Mouse (Mus musculus): ENCODE results near the gene Elmo1. TPM values are rescaled to one million over a fixed set of nuclear protein-coding genes. Genes with fewer than 3 reads are reported as not detected.
"Not testable (repeated sequence)": the region's sequence is repeated elsewhere in the genome, so short reads cannot be mapped to it uniquely, and the experiment has no call there.

Elmo1 gene
- total RNA-seq, 2 experiments from 2014 or later, result 8.3 to 15.0 TPM

DNA sequence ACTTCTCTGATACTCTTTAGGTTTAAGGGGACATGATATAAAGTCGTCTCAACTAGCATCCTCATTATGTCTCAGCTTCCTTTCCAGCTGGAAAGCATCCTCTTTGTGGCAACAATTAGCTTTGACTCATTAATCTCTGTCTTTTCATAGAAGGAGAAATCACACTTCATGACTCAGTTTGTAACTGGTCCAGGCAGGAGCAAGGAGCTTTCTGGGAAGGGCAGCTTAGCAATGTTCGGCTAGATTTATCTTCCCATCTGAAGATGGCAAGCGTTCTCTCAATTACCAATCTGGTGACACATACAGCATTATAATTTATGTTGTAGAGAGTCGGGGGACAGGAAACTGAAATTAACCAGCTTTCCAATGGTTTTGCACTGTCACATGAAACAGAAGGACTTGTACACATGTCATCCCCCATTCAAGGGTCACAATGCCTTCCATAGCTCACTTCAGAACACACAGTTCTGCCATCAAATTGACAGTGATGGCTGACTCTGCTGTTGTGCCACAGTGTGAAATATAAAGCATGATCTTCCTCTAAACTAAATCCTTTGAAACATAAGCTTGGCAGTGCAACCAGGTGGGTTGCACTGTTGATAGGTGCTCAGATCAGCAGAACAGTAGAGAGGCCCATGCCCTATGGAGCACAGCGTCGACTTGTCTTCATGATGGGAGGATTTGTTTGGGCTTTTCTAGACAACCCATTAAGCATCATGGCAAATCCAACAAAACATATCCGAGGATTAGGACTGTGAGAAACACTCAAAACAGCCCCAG, 532.9 kb downstream of the Elmo1 start:
- no peak for ATAC-seq (replicated peaks; ENCODE audit: low FRiP score, poor library complexity, severe bottlenecking)

DNA sequence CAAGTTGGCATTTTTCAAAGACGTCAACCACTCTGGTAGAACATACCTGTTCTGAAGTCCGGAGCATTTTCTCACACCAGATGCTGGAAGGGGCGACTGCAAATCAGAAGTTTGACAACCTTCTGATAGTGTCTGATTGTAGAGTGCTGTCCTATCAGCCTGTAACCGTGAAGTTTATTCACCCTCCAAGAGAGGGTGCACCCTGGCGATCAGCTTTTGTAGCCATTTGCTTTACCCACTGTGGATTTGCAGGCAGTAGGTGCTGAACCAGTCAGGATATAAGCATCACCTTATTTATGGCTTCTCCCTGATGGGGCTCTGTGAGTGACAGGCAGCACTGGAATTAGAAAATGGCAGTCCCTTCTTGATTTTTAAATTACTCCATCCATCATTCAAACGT, 537.4 kb downstream of the Elmo1 start:
- no peak for ATAC-seq (replicated peaks; ENCODE audit: low FRiP score, poor library complexity, severe bottlenecking)

DNA sequence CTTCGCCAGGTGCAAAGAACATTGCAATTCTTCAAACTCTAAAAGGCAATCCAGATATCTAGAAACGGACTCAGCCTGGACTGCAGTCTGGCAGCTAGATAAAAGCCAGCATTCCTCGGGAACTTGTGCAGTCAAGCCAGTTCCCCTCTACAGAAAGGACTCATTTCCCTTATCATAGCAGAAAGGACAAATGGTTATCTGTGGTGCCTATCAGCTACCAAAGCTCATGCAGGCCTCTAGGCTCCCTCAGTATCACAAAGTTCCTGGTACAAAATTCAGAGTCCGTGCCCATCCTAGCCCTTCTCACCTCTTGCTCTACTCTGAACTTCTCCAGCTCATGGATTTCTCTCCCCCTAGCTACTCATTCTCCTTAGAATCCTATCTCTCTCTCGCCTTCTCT, 542.1 kb downstream of the Elmo1 start:
- ATAC-seq (replicated peaks; ENCODE audit: low FRiP score, poor library complexity, severe bottlenecking), result no peak

DNA sequence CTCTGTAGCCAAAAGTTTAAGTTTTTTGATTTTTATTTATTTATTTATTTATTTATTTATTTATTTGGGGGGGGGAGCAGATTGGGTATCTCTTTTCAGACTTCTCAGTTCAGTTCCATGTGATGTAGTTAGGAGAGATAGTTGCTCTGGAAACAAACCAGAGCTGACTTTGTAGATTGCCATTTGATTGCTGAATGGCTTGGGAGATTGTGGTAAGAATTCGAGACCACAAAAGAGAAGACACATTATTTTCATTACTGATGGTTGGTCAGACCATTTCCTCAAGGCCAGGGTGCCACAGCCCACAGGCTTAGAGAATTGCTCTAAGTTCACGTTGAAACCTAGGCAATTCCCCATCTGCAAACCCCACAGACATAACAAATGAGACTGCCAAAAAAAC, 544.3 kb downstream of the Elmo1 start:
- ATAC-seq (replicated peaks; ENCODE audit: low FRiP score, poor library complexity, severe bottlenecking), result not testable (repeated sequence)

DNA sequence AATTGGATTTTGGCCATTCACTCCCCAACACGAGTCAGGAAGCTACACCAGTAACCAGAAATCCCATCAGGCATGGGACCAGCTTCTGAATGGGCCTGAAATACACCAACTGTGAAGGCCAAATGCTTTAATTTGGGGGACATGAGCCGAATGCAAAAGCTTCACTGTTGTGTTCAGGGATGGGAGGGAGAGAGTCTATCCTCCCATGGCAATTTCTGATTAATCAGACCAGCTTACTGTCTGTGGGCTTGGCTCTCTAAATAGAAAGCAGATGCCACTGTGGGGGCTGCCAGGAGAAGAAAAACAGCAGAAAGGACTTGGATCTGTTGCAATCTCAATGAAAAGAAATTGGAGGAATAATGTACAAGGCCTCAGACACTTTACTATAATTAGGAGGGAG, 545.2 kb downstream of the Elmo1 start:
- no peak for ATAC-seq (replicated peaks; ENCODE audit: low FRiP score, poor library complexity, severe bottlenecking)

All from erythroblast, adult 5-6 weeks (primary cell).